Mouse (Mus musculus): ENCODE data around the gene Prlhr.

Prlhr gene

GRCm38 (mm10) chr19:60417611-60418010, 50.5 kb downstream of the Prlhr start:
- peak; percentile 63 for DNase-seq

Data from retina, postnatal 1 day (tissue).